Mouse (Mus musculus) G1E (cell line): Measurements from ENCODE around the gene Spata6.

Experiments used
- CTCF ChIP-seq: IDR thresholded peaks from 2 replicates; pipeline ENCODE4 v1.5.1; 2012; ENCODE audit warnings: low read depth, low read length, inconsistent platforms, mixed read lengths
- GATA1 ChIP-seq: IDR thresholded peaks from 2 replicates; pipeline ENCODE4 v1.6.1; 2012; ENCODE audit warnings: borderline replicate concordance, low read length, inconsistent platforms, mixed read lengths
- TAL1 ChIP-seq: conservative IDR thresholded peaks from 2 replicates; pipeline ENCODE4 v1.6.1; 2012; ENCODE audit warnings: low read depth, low read length, inconsistent platforms, mixed read lengths

DNA sequence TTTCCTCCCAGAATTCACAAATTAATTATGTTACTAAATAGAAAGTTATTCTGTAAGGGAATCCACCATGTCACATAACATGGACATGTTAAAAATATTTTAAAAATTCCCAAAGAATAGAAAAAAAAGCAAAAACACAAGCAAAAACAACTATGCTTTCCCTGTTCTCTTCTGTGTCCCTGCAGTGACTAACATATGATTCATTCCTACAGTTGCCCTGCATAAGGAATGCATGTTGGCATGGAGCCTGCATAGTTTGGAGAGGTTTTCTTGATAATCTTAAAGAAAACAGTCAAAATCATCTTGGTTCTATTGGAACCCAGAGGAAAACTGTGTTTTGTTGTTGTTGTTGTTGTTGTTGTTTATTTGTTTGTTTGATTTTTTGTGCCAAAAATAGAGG, 132.8 kb downstream of the Spata6 start:
- TF ChIP-seq CTCF (no peak), TAL1 (no peak), GATA1 (no peak)
